Mouse (Mus musculus) stomach, postnatal 0 days (tissue): ENCODE measurements around the gene Akap13.

ENCODE experiments used
- CTCF ChIP-seq: IDR thresholded peaks from 2 replicates; pipeline ENCODE4 v1.5.1; 2016; ENCODE audit warnings: antibody characterized with exemption, low read depth, mild to moderate bottlenecking, moderate library complexity
- EP300 ChIP-seq: optimal IDR thresholded peaks from 2 replicates; pipeline ENCODE3; 2016; ENCODE audit warnings: antibody characterized with exemption

DNA sequence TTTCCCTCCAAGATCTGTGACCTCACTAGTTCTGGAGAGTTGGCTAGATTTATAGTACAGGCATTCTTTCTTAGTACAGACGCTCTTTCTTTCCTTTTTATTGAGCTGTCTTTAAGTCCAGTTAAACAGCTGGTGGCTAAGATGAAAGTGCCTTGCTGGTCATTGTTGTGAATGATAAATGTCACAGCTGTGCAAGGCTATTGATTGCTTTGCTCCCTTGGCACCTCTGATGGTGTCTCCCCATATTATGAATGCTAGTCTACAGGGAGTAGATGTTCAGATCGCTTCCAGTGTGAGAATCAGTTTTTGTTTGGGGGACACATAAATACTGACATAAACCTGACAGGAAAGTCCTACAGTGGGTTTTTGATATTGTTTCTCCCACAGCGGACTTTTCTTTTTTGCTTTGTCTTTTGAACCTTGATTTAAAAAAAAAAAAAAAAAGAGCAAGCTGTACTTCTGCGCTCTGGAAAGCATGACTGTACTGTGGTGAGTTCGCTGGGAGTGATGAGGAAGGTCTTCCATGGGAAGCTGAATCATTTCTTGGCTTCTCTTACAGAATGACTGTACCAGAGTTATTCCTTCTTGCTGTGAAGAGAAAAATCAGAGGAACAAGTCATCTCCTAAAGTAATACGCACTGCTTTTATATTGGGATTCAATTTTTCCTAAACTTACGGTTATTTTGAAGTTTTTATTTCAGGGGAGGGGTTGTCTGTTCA, 178.6 kb downstream of the Akap13 start:
- no peak for TF ChIP-seq CTCF
- no peak for TF ChIP-seq EP300
